Comparison of ENCODE assay signal across 11 mouse cellular contexts in the genomic region with DNA sequence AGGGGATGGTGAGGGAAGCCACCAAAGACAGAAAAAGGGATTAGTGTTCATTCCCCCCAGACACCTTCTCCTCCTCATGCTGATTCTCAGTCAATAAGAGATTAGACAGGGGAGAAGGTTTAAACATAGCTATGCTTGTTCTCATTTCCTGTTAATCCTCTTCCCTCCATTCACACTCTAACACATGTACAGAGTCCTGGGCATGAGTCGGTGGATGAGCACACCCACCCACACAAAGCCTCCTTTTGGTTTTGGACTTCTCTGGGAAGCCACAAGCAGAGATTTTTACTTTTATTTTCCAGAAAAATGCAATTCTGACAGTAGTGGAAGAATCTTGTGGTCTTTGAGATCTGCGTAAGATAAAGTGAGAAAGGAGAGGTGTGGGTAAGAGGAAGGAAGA.
"Had no signal": no experiment of that assay in that cellular context is flagged by ENCODE, and none has a peak within 500 bp of the region (broad histone marks: within the 10 kb centered on the region; RNA-seq: fewer than 3 reads in every experiment).

No protein-coding gene starts in this region.

- H3K27me3 ChIP-seq: kidney, embryonic 15.5 days; limb, embryonic 15.5 days; liver, embryonic 13.5 days; midbrain, embryonic 12.5 days; neural tube, embryonic 13.5 days had no signal

- DNase-seq: kidney, adult 18-20 months; kidney, postnatal 14 days; liver, embryonic 13.5 days; lung, adult 18-20 months; retina, postnatal 1 day; thymus, postnatal 4 days had no signal

- H3K9me3 ChIP-seq: kidney, embryonic 15.5 days; limb, embryonic 15.5 days; liver, embryonic 13.5 days; midbrain, embryonic 12.5 days; neural tube, embryonic 13.5 days had no signal

- H3K36me3 ChIP-seq: kidney, embryonic 15.5 days; limb, embryonic 15.5 days; liver, embryonic 13.5 days; midbrain, embryonic 12.5 days; neural tube, embryonic 13.5 days had no signal

- H3K4me3 ChIP-seq: kidney, embryonic 15.5 days; limb, embryonic 15.5 days; liver, embryonic 13.5 days; midbrain, embryonic 12.5 days; neural tube, embryonic 13.5 days had no signal

- H3K27ac ChIP-seq: kidney, embryonic 15.5 days; limb, embryonic 15.5 days; liver, embryonic 13.5 days; midbrain, embryonic 12.5 days; neural tube, embryonic 13.5 days had no signal

- H3K4me1 ChIP-seq: kidney, embryonic 15.5 days; limb, embryonic 15.5 days; liver, embryonic 13.5 days; midbrain, embryonic 12.5 days; neural tube, embryonic 13.5 days had no signal

- H3K9ac ChIP-seq: kidney, embryonic 15.5 days; limb, embryonic 15.5 days; liver, embryonic 13.5 days; midbrain, embryonic 12.5 days; neural tube, embryonic 13.5 days had no signal

- ATAC-seq: midbrain, embryonic 16.5 days had no signal

- H3K4me2 ChIP-seq: kidney, embryonic 15.5 days; limb, embryonic 15.5 days; liver, embryonic 13.5 days; midbrain, embryonic 12.5 days; neural tube, embryonic 13.5 days had no signal
